Mouse (Mus musculus) embryonic fibroblast, embryonic 13.5 days (primary cell): Measurements from ENCODE around the gene Pla2g3.

Experiments
- CTCF ChIP-seq: IDR thresholded peaks from 2 replicates; pipeline ENCODE4 v1.5.1; 2011; ENCODE audit warnings: mild to moderate bottlenecking, control low read depth, low read length, moderate library complexity, borderline replicate concordance; ENCODE audit not compliant: insufficient read depth
- POLR2A ChIP-seq: IDR thresholded peaks from 2 replicates; pipeline ENCODE4 v1.6.1; 2011; ENCODE audit warnings: low read depth, mild to moderate bottlenecking, control low read depth, low read length, moderate library complexity

- TF ChIP-seq CTCF (no peak), POLR2A (no peak)
These were observed 22.2 kb downstream of the Pla2g3 start for GRCm38 (mm10) chr11:3510321-3510720.
